Mouse (Mus musculus) hindbrain, embryonic 12.5 days (tissue): ENCODE results near the gene Copz2. TPM values are rescaled to one million over a fixed set of nuclear protein-coding genes. Genes with fewer than 3 reads are reported as not detected.
"Not testable (repeated sequence)": the region's sequence is repeated elsewhere in the genome, so short reads cannot be mapped to it uniquely, and the experiment has no call there.

Experiments
- ATAC-seq: fragments of 200-750 bp; cut with Nextera tagmentation; 2 replicates; pipeline ENCODE4 v1.8.0; 2017; ENCODE audit warnings: moderate TSS enrichment; ENCODE audit not compliant: low FRiP score
- H3K27ac ChIP-seq: fragments of 300-500 bp; sonication (generic); 2 replicates; pipeline ENCODE4 v1.5.1; 2016; ENCODE audit warnings: mild to moderate bottlenecking
- H3K27me3 ChIP-seq: fragments of 300-500 bp; sonication (generic); 2 replicates; pipeline ENCODE4 v1.6.1; 2016; ENCODE audit warnings: mild to moderate bottlenecking
- H3K36me3 ChIP-seq: fragments of 300-500 bp; sonication (generic); 2 replicates; pipeline ENCODE4 v1.6.1; 2016; ENCODE audit warnings: mild to moderate bottlenecking
- H3K4me1 ChIP-seq: fragments of 300-500 bp; sonication (generic); 2 replicates; pipeline ENCODE4 v1.6.1; 2016
- H3K4me2 ChIP-seq: fragments of 300-500 bp; sonication (generic); replicated peaks from 2 replicates; pipeline ENCODE4 v1.6.1; 2016; ENCODE audit warnings: mild to moderate bottlenecking
- H3K4me3 ChIP-seq: fragments of 300-500 bp; sonication (generic); 2 replicates; pipeline ENCODE4 v1.5.1; 2016; ENCODE audit warnings: mild to moderate bottlenecking
- H3K9ac ChIP-seq: fragments of 300-500 bp; sonication (generic); 2 replicates; pipeline ENCODE4 v1.6.1; 2016; ENCODE audit warnings: mild to moderate bottlenecking, moderate library complexity
- H3K9me3 ChIP-seq: fragments of 300-500 bp; sonication (generic); replicated peaks from 2 replicates; pipeline ENCODE4 v1.6.1; 2016; ENCODE audit warnings: mild to moderate bottlenecking
- WGBS: fragments of 180-500 bp; shearing (Covaris S2); methylation state at CpG from one replicate; pipeline ENCODE4 v1.1.7; 2016; 5-methylcytosine and 5-hydroxymethylcytosine counted together
- polyA plus RNA-seq: library from polyadenylated mRNA; unstranded; fragments of >200 nt; fragmentation: Nextera tagmentation; extraction: Ambion mirVana; gene quantifications from 2 replicates; pipeline ENCODE4 v1.2.1, GENCODE M21; 2016

Copz2 gene
- polyA plus RNA-seq = 56.5 and 60.7 TPM in 2 replicates

DNA sequence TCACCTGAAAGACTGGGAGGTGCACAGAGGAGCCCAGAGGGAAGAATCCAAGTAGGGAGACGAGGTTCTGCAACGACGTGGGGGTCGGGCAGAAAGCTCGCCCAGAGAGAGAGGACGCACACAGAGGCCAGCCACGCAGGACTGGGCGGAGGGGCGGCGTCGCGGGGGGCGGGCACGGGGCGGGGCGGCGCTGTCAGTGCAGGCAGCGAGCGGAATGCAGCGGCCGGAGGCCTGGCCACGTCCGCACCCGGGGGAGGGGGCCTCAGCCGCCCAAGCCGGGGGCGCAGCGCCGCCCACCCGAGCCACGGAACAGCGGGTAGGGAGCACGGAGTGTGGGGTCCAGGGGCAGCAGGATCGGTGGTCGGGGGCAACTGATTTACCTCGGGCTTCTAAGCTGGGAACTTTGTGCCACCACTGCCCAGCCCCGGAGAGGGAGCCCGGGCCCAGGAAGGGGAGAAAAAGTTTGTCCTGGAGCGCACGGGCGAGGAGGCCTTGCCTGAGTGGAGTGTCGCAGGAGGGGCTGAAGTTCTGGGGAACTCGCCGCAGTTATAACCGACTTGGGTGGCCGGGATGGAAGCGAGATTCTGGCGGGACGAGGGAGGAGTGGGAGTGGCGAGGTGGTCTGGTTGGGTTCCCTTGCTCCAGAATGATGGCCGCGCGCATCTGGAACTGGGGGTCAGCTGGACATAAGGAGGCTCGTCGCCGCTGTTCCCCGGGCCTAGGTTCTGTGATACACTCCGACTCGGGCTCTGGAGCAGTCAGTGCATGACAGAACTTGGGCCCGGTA is at the start of gene Copz2:
Gene Copz2, plus strand, starts transcription at position 190 of the 787 bp plus-strand sequence.
- Histone ChIP-seq H3K27ac (no peak within 1 kb of the TSS), H3K4me1 (peaks cover 17% of the 10 kb centered on the region), H3K27me3 (peaks cover 16% of the 10 kb centered on the region), H3K9ac (peak within 1 kb of the TSS; percentile 65), H3K4me3 (peak within 1 kb of the TSS; percentile 56), H3K36me3 (no peaks in the 10 kb centered on the region), H3K4me2 (peak within 1 kb of the TSS; percentile 94), H3K9me3 (no peaks in the 10 kb centered on the region)
- WGBS = 1% methylated on average over 60 of the region's 60 CpGs
- ATAC-seq = peak; percentile 61; the same call in 1 of the 2 replicates

DNA sequence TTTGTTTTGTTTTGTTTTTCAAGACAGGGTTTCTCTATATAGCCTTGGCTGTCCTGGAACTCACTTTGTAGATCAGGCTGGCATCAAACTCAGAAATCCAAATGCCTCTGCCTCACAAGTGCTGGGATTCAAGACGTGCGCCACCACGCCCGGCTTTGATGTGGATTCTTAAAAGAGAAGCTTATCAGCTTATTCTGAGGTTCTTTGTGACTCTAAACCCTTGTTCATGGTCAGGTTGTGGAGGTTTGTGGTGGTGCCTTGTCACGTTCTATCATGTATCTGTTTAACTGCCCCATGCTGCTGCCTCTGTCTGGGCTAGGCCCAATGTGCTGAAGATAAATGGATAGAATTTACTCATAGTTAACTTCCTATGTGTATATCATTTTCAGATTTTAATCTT is 44.1 kb upstream of the Copz2 start:
- 95% methylated on average over 5 of the region's 5 CpGs for WGBS
- Histone ChIP-seq H3K27ac (no peak overlapping the region), H3K9ac (no peak overlapping the region), H3K27me3 (no peaks in the 10 kb centered on the region), H3K4me3 (no peak overlapping the region), H3K4me1 (no peaks in the 10 kb centered on the region), H3K9me3 (no peaks in the 10 kb centered on the region), H3K36me3 (peaks cover 81% of the 10 kb centered on the region), H3K4me2 (no peak overlapping the region)
- no peak for ATAC-seq

DNA sequence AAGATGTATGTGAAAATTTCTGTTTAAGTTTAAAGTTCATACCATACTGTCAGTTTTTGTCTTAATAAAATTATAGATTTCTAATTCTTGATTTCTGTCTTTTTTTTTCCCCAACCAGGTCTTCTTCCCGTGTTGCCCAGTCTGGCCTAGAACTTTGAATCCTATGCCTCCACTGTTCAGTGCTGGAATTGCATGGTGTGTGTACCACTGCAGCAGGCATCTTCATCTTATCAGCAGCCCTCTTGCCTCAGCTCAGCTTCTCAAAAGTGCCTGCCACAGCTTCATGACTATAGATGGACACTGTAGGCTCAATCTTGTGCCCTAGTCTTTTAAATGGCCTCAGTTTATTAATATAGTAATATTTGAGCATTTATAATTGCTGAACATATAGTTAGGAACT is 41.6 kb upstream of the Copz2 start:
- H3K4me1 ChIP-seq = no peaks in the 10 kb centered on the region
- H3K9me3 ChIP-seq = no peaks in the 10 kb centered on the region
- H3K9ac ChIP-seq = no peak overlapping the region
- H3K27me3 ChIP-seq = no peaks in the 10 kb centered on the region
- no peak overlapping the region for H3K4me2 ChIP-seq
- no peak overlapping the region for H3K4me3 ChIP-seq
- H3K36me3 ChIP-seq = peaks cover 84% of the 10 kb centered on the region
- ATAC-seq = no peak
- WGBS = 52% methylated on average over 1 of the region's 1 CpGs
- H3K27ac ChIP-seq = no peak overlapping the region

DNA sequence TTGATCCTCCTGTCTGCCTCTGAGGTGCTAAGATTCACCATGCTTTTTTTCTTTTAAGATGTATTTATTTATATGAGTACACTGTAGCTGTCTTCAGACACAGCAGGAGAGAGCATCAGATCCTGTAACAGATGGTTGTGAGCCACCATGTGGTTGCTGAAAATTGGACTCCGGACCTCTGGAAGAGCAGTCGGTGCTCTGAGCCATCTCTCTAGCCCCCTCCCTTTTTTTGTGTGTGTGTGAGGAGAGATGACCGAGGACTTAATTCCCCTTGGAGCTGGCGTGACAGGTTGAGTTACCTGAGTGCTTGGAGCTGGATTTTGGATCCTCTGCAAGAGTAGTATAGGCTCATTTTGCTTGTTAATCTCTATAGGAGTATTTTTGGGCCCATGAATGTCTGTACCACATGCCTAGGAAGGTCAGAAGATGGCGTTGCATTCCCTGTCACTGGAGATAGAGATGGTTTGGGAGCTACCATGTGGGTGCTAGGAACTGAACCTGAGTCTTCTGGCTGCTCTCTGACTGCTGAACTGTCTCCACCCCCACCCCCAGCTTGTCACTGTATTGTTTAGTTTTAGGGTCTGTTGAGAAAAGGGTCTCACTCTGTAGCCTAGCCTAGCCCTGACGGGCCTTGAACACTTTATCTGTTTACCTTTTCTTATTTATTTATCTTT is 40.0 kb upstream of the Copz2 start:
- no peak overlapping the region for H3K4me2 ChIP-seq
- no peak overlapping the region for H3K4me3 ChIP-seq
- no peaks in the 10 kb centered on the region for H3K4me1 ChIP-seq
- no peak overlapping the region for H3K9ac ChIP-seq
- WGBS = 92% methylated on average over 6 of the region's 6 CpGs
- H3K36me3 ChIP-seq = peaks cover 75% of the 10 kb centered on the region
- ATAC-seq = no peak
- no peak overlapping the region for H3K27ac ChIP-seq
- H3K9me3 ChIP-seq = no peaks in the 10 kb centered on the region
- no peaks in the 10 kb centered on the region for H3K27me3 ChIP-seq

DNA sequence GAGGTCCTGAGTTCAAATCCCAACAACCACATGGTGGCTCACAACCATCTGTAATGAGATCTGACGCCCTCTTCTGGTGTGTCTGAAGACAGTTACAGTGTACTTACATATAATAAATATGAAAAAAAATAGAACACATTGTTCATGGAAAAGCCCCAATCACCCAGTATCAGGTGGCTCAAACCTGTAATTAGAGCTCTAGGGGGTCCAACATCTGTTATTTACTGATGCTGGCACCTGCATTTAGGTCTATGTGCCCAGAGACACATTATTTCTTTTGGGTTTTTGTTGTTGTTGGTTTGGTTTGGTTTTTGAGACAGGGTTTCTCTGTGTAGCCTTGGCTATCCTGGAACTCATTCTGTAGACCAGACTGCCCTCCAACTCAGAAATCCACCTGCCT is 38.5 kb upstream of the Copz2 start:
- H3K4me3 ChIP-seq, H3K4me2 ChIP-seq, H3K4me1 ChIP-seq, H3K27me3 ChIP-seq, ATAC-seq, H3K9me3 ChIP-seq, H3K9ac ChIP-seq, H3K27ac ChIP-seq: not testable (repeated sequence)
- 75% methylated on average over 1 of the region's 1 CpGs for WGBS
- H3K36me3 ChIP-seq = peaks cover 73% of the 10 kb centered on the region

DNA sequence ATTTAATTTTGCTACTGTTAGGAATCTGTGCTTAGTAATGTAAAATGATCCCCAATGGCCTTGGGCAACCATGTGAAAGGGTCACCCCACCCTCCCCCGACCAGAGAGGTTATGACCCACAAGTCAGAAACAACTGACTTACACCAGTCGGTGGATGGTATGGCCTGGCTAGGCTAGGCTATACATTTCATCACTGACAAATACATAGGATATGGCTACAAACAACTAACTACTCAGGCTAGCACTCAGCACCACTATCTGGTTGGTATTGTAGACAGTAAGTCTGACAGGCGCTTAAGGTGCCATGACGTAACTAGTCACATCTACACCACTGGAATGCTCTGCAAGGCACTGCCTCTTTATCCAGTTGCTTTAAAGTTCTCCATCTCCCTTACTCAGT is 36.2 kb upstream of the Copz2 start:
- H3K4me2 ChIP-seq = no peak overlapping the region
- no peak overlapping the region for H3K9ac ChIP-seq
- 90% methylated on average over 4 of the region's 4 CpGs for WGBS
- H3K9me3 ChIP-seq = no peaks in the 10 kb centered on the region
- no peak overlapping the region for H3K4me3 ChIP-seq
- 0 out of 2 replicates have a peak, but pooled peaks cover 3% of the 10 kb centered on the region for H3K4me1 ChIP-seq
- H3K27me3 ChIP-seq = no peaks in the 10 kb centered on the region
- no peak overlapping the region for H3K27ac ChIP-seq
- no peak for ATAC-seq
- H3K36me3 ChIP-seq = peaks cover 82% of the 10 kb centered on the region

DNA sequence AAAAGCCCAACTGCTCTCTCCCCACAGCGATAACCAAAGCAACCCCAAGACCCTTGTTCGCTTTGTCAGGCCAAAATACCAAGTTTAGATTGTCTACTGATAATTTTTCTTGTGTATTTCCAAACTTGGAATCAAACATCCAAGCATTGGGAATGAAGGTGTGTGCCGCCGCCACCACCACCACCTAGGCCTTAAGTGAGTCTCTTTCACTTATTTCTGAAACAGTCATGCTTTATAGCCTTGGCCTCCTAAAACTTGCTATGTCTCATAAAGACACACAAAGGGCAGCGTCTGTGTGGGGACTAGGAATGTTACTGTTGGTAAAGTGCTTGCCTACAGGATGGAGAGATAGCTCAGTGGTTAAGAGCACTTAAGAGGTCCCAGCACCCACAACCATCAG is 35.8 kb upstream of the Copz2 start:
- Histone ChIP-seq H3K9me3 (no peaks in the 10 kb centered on the region), H3K9ac (no peak overlapping the region), H3K4me2 (no peak overlapping the region), H3K27me3 (no peaks in the 10 kb centered on the region), H3K4me3 (no peak overlapping the region), H3K27ac (no peak overlapping the region), H3K4me1 (0 out of 2 replicates have a peak, but pooled peaks cover 3% of the 10 kb centered on the region), H3K36me3 (peaks cover 82% of the 10 kb centered on the region)
- no peak for ATAC-seq
- WGBS = 91% methylated on average over 5 of the region's 5 CpGs

DNA sequence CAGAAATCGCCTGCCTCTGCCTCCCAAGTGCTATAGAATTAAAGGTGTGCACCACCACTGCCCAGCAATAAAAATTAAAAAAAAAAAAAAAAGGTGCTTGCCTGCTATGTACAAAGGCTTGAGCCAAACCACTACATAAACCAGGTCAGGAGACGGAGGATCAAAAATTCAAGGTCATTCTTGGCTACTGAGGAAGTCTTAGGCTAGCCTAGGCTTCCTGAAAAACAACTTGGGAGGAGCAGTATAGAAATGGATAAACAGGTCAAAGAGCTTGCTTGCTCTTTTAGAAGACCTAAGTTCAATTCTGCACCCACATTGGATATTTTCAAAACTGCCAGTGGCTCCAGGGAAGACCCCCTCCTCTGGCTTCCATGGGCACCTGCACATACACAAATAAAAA is 35.2 kb upstream of the Copz2 start:
- ATAC-seq = no peak

DNA sequence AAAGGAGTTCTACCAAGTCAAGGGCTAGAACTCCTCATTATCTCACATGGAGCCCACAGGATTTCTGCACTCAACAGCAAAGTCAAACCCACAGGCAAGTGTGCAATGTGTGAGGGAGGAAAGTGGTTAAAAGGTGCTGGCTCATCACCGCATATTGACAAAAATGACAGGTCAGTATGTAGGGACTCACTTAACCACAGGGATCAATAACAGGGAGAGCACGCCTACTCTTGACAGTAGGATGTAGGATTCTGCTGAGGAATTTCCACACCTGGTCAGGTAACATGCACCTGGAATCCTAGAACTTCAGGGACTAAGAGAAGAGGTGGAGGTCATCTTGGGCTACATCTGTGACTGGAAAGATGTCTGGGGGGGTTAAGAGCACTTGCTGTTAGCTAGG is 33.8 kb upstream of the Copz2 start:
- Histone ChIP-seq H3K4me1 (0 out of 2 replicates have a peak, but pooled peaks cover 3% of the 10 kb centered on the region), H3K36me3 (peaks cover 82% of the 10 kb centered on the region), H3K27me3 (no peaks in the 10 kb centered on the region), H3K27ac (no peak overlapping the region), H3K9ac (no peak overlapping the region), H3K4me3 (no peak overlapping the region), H3K4me2 (no peak overlapping the region), H3K9me3 (no peaks in the 10 kb centered on the region)
- WGBS = 100% methylated on average over 2 of the region's 2 CpGs
- no peak for ATAC-seq

More for the DNA sequence above, 35.2 kb upstream of the Copz2 start:
- no peak overlapping the region for H3K4me2 ChIP-seq
- H3K4me1 ChIP-seq = 0 out of 2 replicates have a peak, but pooled peaks cover 3% of the 10 kb centered on the region
- peaks cover 82% of the 10 kb centered on the region for H3K36me3 ChIP-seq
- H3K27ac ChIP-seq = no peak overlapping the region
- no peaks in the 10 kb centered on the region for H3K9me3 ChIP-seq
- no peaks in the 10 kb centered on the region for H3K27me3 ChIP-seq
- H3K9ac ChIP-seq = no peak overlapping the region
- 91% methylated on average over 2 of the region's 2 CpGs for WGBS
- no peak overlapping the region for H3K4me3 ChIP-seq

DNA sequence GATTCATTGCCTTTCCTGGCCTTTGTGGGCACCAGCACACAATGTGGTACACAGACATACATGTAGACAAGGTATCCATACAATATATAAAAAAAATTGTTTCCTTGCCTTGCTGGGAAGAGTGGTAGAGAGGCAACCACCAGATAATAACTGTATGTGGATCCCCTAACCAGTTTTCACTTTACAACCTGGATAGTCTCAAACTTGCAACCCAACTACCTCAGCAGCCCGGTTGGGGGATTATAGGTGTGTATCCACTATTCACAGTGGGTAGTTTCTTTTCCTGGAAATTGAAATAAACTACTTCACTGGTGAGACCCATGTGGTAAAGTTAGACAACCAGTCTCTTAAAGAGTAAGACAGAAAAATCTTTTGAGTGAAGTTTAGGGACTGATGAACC is 33.2 kb upstream of the Copz2 start:
- Histone ChIP-seq H3K27ac (no peak overlapping the region), H3K4me3 (no peak overlapping the region), H3K27me3 (no peaks in the 10 kb centered on the region), H3K4me1 (0 out of 2 replicates have a peak, but pooled peaks cover 3% of the 10 kb centered on the region), H3K9ac (no peak overlapping the region), H3K9me3 (no peaks in the 10 kb centered on the region), H3K36me3 (peaks cover 82% of the 10 kb centered on the region), H3K4me2 (no peak overlapping the region)
- 97% methylated on average over 1 of the region's 1 CpGs for WGBS
- ATAC-seq = no peak

DNA sequence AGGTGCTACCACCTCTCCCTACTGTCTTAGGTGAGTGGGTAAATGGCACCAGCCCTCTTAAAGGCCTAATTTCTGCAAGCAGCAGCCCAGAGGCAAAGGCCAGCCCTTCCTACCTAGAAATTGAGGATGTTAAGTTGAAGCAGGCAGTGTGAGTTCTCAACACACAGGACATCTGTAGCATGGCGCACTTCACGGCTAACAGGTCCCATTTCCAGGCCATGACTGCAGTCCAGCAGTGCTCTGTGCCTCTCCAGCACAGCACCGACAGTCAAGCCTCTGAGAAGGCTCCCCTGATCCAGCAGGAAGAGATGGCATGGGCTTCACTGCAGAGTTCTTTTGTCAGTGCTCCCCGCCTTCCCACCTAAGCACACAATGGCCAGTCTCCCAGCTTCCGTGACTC is 32.7 kb upstream of the Copz2 start:
- no peak overlapping the region for H3K4me2 ChIP-seq
- H3K27me3 ChIP-seq = no peaks in the 10 kb centered on the region
- no peak overlapping the region; the same call in 1 of the 2 replicates for H3K27ac ChIP-seq
- H3K36me3 ChIP-seq = peaks cover 82% of the 10 kb centered on the region
- WGBS = 69% methylated on average over 5 of the region's 5 CpGs
- ATAC-seq = no peak
- no peaks in the 10 kb centered on the region for H3K9me3 ChIP-seq
- H3K4me1 ChIP-seq = 0 out of 2 replicates have a peak, but pooled peaks cover 3% of the 10 kb centered on the region
- no peak overlapping the region for H3K9ac ChIP-seq
- H3K4me3 ChIP-seq = no peak overlapping the region

DNA sequence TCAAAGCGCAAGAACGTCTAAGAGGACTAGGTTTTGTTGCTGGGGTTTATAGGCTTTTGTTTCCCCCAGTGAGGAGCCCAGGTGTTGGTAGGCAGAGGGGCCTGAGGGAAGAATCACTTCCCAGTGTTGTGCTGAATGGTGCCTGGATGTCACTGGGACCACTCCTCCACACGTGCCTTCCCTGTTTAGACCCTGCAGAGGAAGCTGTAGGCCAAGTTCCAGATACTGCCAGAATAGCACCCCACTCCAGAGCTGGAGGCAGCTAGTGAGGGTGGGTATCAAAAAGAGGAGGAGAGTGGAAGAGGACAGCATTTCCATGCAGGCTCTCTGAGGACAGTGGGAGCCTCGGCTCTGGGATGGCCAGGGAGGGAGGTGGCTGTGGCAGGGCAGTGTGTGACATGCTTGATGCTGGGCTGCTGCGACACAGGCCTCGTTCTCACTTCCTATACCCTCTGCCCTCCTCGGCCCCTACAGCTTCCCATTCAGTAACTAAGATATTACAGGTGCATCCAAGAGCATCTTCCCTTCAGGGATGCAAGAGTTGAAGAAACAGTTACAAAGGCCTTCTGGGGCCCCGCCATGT is 31.5 kb upstream of the Copz2 start:
- Histone ChIP-seq H3K4me2 (no peak overlapping the region), H3K36me3 (peaks cover 73% of the 10 kb centered on the region), H3K27ac (peak overlapping the region; percentile 40; the same call in 1 of the 2 replicates), H3K4me1 (peaks cover 13% of the 10 kb centered on the region), H3K4me3 (no peak overlapping the region), H3K9ac (no peak overlapping the region), H3K9me3 (no peaks in the 10 kb centered on the region), H3K27me3 (no peaks in the 10 kb centered on the region)
- ATAC-seq = no peak
- 80% methylated on average over 8 of the region's 8 CpGs for whole genome bisulfite sequencing
